Mouse (Mus musculus): ENCODE measurements at regions not wholly inside any gene's neighbourhood (a gene's known extent, or its start where the extent isn't known, plus 50 kb on each side); places are given as distances from the start of the nearest gene placed in this dataset.

DNA sequence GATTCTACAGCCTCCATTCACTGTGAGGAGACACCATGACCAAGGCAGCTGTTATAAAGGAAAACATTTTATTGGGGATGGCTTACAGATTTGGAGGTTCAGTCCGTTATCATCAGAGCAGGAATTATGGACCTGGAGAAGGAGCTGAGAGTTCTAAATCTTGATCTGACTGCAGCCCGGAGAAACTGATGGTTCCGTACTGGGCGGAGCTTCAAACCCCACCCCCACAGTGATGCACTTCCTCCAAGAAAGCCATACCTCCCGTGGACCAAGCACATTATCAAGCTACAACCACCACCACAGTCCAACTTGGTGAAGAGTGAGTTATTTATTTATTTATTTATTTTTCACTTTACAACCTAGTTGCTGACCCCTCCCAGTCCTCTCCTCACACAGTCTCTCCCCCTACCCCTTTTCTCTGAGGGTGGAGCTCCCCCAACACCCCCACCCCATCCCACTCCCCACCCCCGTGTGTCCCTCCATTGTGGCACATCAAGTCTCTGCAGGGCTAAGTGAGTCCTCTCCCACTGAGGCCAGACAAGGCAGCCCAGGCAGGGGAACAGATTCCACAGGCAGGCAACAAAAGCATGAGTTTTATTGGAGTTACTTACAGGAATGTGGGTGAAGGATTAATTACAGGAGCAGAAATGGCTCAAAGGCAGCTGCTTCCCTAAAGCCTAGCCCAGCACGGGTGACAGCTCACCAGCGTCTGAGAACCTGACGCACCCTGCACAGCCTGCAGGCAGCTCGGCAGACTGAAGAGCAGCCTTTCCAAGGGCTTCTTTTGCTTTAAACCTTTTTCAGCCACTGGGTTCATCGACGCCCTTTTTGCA, 67.8 kb upstream of the Enpep start:
- Histone ChIP-seq H3K27me3 (ENCODE audit: control insufficient read depth, insufficient read depth, insufficient read length) (no peaks in the 10 kb centered on the region), H3K79me3 (ENCODE audit: low read depth) (no peaks in the 10 kb centered on the region), H3K36me3 (ENCODE audit: control insufficient read depth, insufficient read depth) (no peaks in the 10 kb centered on the region), H3ac (ENCODE audit: control insufficient read depth, insufficient read length, low read depth) (no peak overlapping the region), H3K79me2 (ENCODE audit: control insufficient read depth, insufficient read depth) (no peaks in the 10 kb centered on the region), H3K4me3 (ENCODE audit: insufficient read depth, poor library complexity, severe bottlenecking) (no peak overlapping the region)
- no peak for TF ChIP-seq FOSL1 (IDR thresholded peaks at IDR 0.05; ENCODE audit: insufficient read depth, low read length, poor library complexity, severe bottlenecking)
- TF ChIP-seq MYOD1 (IDR thresholded peaks at IDR 0.05; ENCODE audit: control insufficient read depth, insufficient read length, low read depth): no peak
- TF ChIP-seq MYOG (IDR thresholded peaks at IDR 0.05; ENCODE audit: control insufficient read depth, extremely low read depth, insufficient read length): no peak

GRCm38 (mm10) chr3:129411389-129412054, 79.0 kb upstream of the Enpep start:
- TF ChIP-seq USF1 (IDR thresholded peaks at IDR 0.05; ENCODE audit: low read depth): no peak
- TF ChIP-seq FOSL1 (IDR thresholded peaks at IDR 0.05; ENCODE audit: insufficient read depth, low read length, poor library complexity, severe bottlenecking): no peak
- no peak for TF ChIP-seq CEBPB (IDR thresholded peaks at IDR 0.05; ENCODE audit: low read depth)
- TF ChIP-seq MAX (IDR thresholded peaks at IDR 0.05): no peak
- no peak for TF ChIP-seq MYOG (IDR thresholded peaks at IDR 0.05; ENCODE audit: control insufficient read depth, extremely low read depth, insufficient read length)
- TF ChIP-seq MYOD1 (IDR thresholded peaks at IDR 0.05; ENCODE audit: control insufficient read depth, insufficient read length, low read depth): no peak
- no peak for TF ChIP-seq CTCF (IDR thresholded peaks at IDR 0.05; ENCODE audit: control insufficient read depth, insufficient read depth, insufficient read length)
- Histone ChIP-seq H3ac (ENCODE audit: control insufficient read depth, insufficient read length, low read depth) (no peak overlapping the region), H3K79me3 (ENCODE audit: low read depth) (no peaks in the 10 kb centered on the region), H3K27me3 (ENCODE audit: control insufficient read depth, insufficient read depth, insufficient read length) (no peaks in the 10 kb centered on the region), H3K36me3 (ENCODE audit: control insufficient read depth, insufficient read depth) (no peaks in the 10 kb centered on the region), H3K79me2 (ENCODE audit: control insufficient read depth, insufficient read depth) (no peaks in the 10 kb centered on the region), H3K4me3 (ENCODE audit: insufficient read depth, poor library complexity, severe bottlenecking) (no peak overlapping the region)

- Histone ChIP-seq H3K36me3 (ENCODE audit: control insufficient read depth, insufficient read depth) (no peaks in the 10 kb centered on the region), H3ac (ENCODE audit: control insufficient read depth, insufficient read length, low read depth) (no peak overlapping the region), H3K79me2 (ENCODE audit: control insufficient read depth, insufficient read depth) (no peaks in the 10 kb centered on the region), H3K79me3 (ENCODE audit: low read depth) (no peaks in the 10 kb centered on the region), H3K27me3 (ENCODE audit: control insufficient read depth, insufficient read depth, insufficient read length) (no peaks in the 10 kb centered on the region), H3K4me3 (ENCODE audit: insufficient read depth, poor library complexity, severe bottlenecking) (no peak overlapping the region)
- no peak for TF ChIP-seq MAX (IDR thresholded peaks at IDR 0.05)
- no peak for TF ChIP-seq FOSL1 (IDR thresholded peaks at IDR 0.05; ENCODE audit: insufficient read depth, low read length, poor library complexity, severe bottlenecking)
- no peak for TF ChIP-seq MYOD1 (IDR thresholded peaks at IDR 0.05; ENCODE audit: control insufficient read depth, insufficient read length, low read depth)
- no peak for TF ChIP-seq CTCF (IDR thresholded peaks at IDR 0.05; ENCODE audit: control insufficient read depth, insufficient read depth, insufficient read length)
- no peak for TF ChIP-seq CEBPB (IDR thresholded peaks at IDR 0.05; ENCODE audit: low read depth)
- no peak for TF ChIP-seq MYOG (IDR thresholded peaks at IDR 0.05; ENCODE audit: control insufficient read depth, extremely low read depth, insufficient read length)
- no peak for TF ChIP-seq USF1 (IDR thresholded peaks at IDR 0.05; ENCODE audit: low read depth)
Observed at GRCm38 (mm10) chr3:129412126-129412960, 79.8 kb upstream of the Enpep start.

DNA sequence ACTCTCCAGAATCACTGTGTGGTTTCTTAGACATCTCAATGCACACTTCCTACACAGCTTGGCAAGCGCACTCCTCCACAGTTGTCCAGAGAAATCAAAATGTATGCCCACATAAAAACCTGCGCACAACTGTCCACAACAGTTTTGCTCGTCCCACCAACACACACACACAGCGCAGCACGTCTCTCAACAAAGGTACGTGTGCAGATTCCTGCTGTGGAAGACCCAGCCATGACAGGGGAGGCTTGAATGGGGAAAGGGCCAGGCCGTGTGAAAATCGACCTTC, 80.4 kb upstream of the Enpep start:
- TF ChIP-seq USF1 (IDR thresholded peaks at IDR 0.05; ENCODE audit: low read depth) (no peak), MYOD1 (IDR thresholded peaks at IDR 0.05; ENCODE audit: control insufficient read depth, insufficient read length, low read depth) (no peak), FOSL1 (IDR thresholded peaks at IDR 0.05; ENCODE audit: insufficient read depth, low read length, poor library complexity, severe bottlenecking) (no peak), MYOG (IDR thresholded peaks at IDR 0.05; ENCODE audit: control insufficient read depth, extremely low read depth, insufficient read length) (no peak), MAX (IDR thresholded peaks at IDR 0.05) (no peak), CEBPB (IDR thresholded peaks at IDR 0.05; ENCODE audit: low read depth) (no peak)

DNA sequence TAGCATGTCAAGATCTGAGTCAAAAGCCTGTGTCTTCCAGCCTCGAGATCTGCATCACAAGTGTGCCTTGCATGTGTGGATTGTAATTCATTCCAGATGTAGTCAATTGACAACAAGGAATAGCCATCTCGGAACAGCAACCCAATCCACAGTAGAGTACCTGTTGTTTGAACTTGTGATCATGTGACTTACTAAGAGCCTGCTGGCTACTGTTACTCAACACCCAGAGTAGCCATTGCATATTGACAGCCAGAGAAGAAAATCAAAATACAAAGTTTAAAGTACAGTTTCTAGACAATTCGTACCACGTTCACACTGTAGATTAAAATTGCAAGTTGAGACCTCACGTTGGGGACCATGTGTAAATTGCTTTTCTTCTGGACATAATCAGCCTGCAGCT, 83.1 kb upstream of the Enpep start:
- no peak for TF ChIP-seq FOSL1 (IDR thresholded peaks at IDR 0.05; ENCODE audit: insufficient read depth, low read length, poor library complexity, severe bottlenecking)
- no peaks in the 10 kb centered on the region for H3K27me3 ChIP-seq (ENCODE audit: control insufficient read depth, insufficient read depth, insufficient read length)
- no peaks in the 10 kb centered on the region for H3K36me3 ChIP-seq (ENCODE audit: control insufficient read depth, insufficient read depth)
- no peaks in the 10 kb centered on the region for H3K79me3 ChIP-seq (ENCODE audit: low read depth)
- no peak overlapping the region for H3ac ChIP-seq (ENCODE audit: control insufficient read depth, insufficient read length, low read depth)
- no peak overlapping the region for H3K4me3 ChIP-seq (ENCODE audit: insufficient read depth, poor library complexity, severe bottlenecking)
- no peaks in the 10 kb centered on the region for H3K79me2 ChIP-seq (ENCODE audit: control insufficient read depth, insufficient read depth)

More for the DNA sequence above, 80.4 kb upstream of the Enpep start:
- Histone ChIP-seq H3K27me3 (ENCODE audit: control insufficient read depth, insufficient read depth, insufficient read length) (no peaks in the 10 kb centered on the region), H3ac (ENCODE audit: control insufficient read depth, insufficient read length, low read depth) (no peak overlapping the region), H3K79me2 (ENCODE audit: control insufficient read depth, insufficient read depth) (no peaks in the 10 kb centered on the region), H3K79me3 (ENCODE audit: low read depth) (no peaks in the 10 kb centered on the region), H3K4me3 (ENCODE audit: insufficient read depth, poor library complexity, severe bottlenecking) (no peak overlapping the region), H3K36me3 (ENCODE audit: control insufficient read depth, insufficient read depth) (no peaks in the 10 kb centered on the region)

Data from C2C12 (cell line).